Mouse (Mus musculus) kidney, adult 2 months (tissue): ENCODE results near the gene Thy1.

Source experiments
- CTCF ChIP-seq: fragments of 200-500 bp; conservative IDR thresholded peaks from 2 replicates; pipeline ENCODE4 v1.5.1; 2011; ENCODE audit warnings: low read depth, mild to moderate bottlenecking, control low read depth, low read length, moderate library complexity, mixed read lengths; ENCODE audit not compliant: insufficient read depth, insufficient read length
- POLR2A ChIP-seq: fragments of 200-500 bp; IDR thresholded peaks from one replicate; pipeline ENCODE4 v1.6.1; 2011; ENCODE audit warnings: low read depth, low read length, control low read depth

- no peak for TF ChIP-seq POLR2A
- no peak for TF ChIP-seq CTCF
Measured at GRCm38 (mm10) chr9:44033957-44034727, 9.0 kb upstream of the Thy1 start.
